Mouse (Mus musculus): ENCODE measurements at regions not wholly inside any gene's neighbourhood (a gene's known extent, or its start where the extent isn't known, plus 50 kb on each side); places are given as distances from the start of the nearest gene placed in this dataset.
A peak's percentile ranks its signal among the peaks of the same experiment; 100 is the strongest.

DNA sequence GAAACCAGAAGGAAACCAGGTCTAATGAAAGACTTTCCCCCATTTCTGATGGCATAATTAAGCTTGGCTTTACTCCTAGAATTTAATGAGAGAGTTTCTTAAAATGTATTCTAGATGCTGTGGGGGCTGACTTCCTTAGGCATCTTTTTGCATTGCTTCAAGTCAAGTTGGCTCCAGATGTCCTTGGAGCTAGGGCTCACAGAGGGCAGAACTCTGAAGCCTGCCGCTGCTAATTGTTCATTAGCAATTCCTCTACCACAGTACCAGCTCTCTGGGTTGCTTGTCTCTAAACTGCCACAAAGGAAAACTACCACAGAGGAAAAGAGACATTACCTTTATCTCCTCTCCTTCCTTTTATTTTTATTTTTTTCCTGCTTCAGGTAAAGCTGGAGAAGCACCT is 175.9 kb upstream of the Ttc29 start:
- Histone ChIP-seq H3K4me3 (ENCODE audit: insufficient read depth, low read depth, low read length) (no peak overlapping the region), H3K27ac (ENCODE audit: insufficient read depth, low read depth, low read length) (no peak overlapping the region; the same call in 1 of the 2 replicates), H3K4me1 (ENCODE audit: control insufficient read depth, insufficient read depth, low read length) (no peaks in the 10 kb centered on the region)
- TF ChIP-seq POLR2A (IDR thresholded peaks at IDR 0.05; ENCODE audit: insufficient read depth, low read depth, low read length) (no peak), CTCF (IDR thresholded peaks at IDR 0.05; ENCODE audit: insufficient read depth, low read depth, low read length) (no peak)
- WGBS: 12% methylated on average over 1 of the region's 1 CpGs

DNA sequence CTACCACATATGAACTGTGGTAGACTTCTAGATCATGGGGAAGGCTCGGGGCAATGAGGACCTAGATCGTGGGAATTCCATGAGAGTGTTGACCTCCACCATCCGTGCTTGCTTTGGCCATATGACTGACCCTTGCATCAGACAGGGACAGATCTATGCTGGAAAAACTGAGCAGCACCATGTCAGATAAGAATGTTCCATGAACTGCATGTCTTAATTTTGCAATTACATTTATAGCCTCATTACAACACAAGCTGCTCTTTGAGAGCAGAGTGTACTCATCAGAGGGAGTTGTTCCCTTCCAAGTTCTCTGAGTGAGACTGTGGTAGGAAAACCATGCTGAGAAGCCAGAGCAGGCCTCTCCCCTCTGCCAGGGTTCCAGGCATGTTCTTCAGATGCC is 166.4 kb upstream of the Ttc29 start:
- Histone ChIP-seq H3K4me1 (ENCODE audit: control insufficient read depth, insufficient read depth, low read length) (no peaks in the 10 kb centered on the region), H3K4me3 (ENCODE audit: insufficient read depth, low read depth, low read length) (no peak overlapping the region), H3K27ac (ENCODE audit: insufficient read depth, low read depth, low read length) (no peak overlapping the region)
- TF ChIP-seq POLR2A (IDR thresholded peaks at IDR 0.05; ENCODE audit: insufficient read depth, low read depth, low read length): no peak
- TF ChIP-seq CTCF (IDR thresholded peaks at IDR 0.05; ENCODE audit: insufficient read depth, low read depth, low read length): no peak
- 96% methylated on average over 3 of the region's 3 CpGs for WGBS

DNA sequence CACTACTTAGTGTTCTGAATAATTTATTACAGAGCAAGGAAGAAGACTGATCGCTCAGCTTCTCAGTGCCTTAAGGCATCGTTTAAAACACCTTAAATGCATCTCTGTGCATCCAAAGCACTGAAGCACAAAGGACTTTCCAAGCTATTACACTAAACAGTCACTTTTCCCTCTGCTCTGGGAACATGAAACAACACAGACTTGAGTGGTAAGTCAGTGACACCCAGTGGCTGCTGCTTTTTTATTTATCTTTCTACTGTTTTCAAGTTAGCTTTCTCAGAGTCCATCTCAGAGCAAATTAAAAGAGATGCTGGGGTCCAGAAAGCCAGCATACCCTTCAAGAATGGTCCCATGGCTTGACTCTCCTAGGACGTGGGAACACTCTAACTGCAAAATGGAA is 162.3 kb upstream of the Ttc29 start:
- no peak overlapping the region for H3K4me3 ChIP-seq (ENCODE audit: insufficient read depth, low read depth, low read length)
- H3K4me1 ChIP-seq (ENCODE audit: control insufficient read depth, insufficient read depth, low read length): no peaks in the 10 kb centered on the region
- 77% methylated on average over 3 of the region's 3 CpGs for WGBS
- TF ChIP-seq POLR2A (IDR thresholded peaks at IDR 0.05; ENCODE audit: insufficient read depth, low read depth, low read length) (no peak), CTCF (IDR thresholded peaks at IDR 0.05; ENCODE audit: insufficient read depth, low read depth, low read length) (no peak)
- no peak overlapping the region for H3K27ac ChIP-seq (ENCODE audit: insufficient read depth, low read depth, low read length)

DNA sequence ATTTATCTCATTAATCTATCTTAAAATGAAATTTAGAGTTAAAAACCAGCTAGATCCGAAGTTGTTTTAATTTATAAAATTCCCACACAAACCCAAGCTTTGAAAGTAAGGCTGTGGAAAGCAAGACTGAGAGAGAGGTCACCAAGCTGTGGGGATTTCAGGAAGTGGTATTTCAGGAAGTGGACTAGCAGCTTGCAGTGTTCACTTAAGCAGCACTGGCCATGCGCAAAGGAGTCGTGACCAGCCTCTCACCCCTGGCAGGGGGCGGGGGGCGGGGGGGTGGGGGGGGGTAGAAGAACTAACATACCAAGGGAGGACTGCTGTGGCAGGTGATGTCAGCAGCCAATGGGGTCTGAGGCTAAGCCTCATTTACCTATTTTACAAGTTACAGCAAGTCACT is 158.7 kb upstream of the Ttc29 start:
- 31% methylated on average over 5 of the region's 5 CpGs for WGBS
- H3K4me3 ChIP-seq (ENCODE audit: insufficient read depth, low read depth, low read length): no peak overlapping the region

DNA sequence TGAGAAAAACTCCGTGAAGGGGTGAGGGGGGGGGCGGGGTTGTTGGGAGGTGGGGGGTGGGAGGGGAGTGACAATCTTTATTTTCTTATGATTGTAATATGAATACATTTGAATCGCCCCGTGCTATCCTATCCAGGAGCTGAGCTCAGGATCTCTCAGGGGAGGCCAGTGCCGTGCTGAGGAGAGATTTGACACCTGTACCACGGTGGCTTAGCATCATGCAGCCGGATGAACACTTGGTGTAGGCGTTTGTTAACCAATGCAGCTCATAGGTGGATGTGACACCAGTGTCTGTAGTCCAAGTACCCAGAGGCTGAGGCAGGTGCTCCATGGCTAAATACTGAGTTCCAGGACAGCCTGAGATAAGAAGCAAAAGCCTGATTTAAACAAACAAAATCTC is 158.2 kb upstream of the Ttc29 start:
- WGBS: 23% methylated on average over 8 of the region's 8 CpGs
- Histone ChIP-seq H3K4me1 (ENCODE audit: control insufficient read depth, insufficient read depth, low read length) (no peaks in the 10 kb centered on the region), H3K4me3 (ENCODE audit: insufficient read depth, low read depth, low read length) (no peak overlapping the region), H3K27ac (ENCODE audit: insufficient read depth, low read depth, low read length) (no peak overlapping the region)
- no peak for TF ChIP-seq CTCF (IDR thresholded peaks at IDR 0.05; ENCODE audit: insufficient read depth, low read depth, low read length)
- TF ChIP-seq POLR2A (IDR thresholded peaks at IDR 0.05; ENCODE audit: insufficient read depth, low read depth, low read length): no peak

More for the DNA sequence above, 158.7 kb upstream of the Ttc29 start:
- Histone ChIP-seq H3K27ac (ENCODE audit: insufficient read depth, low read depth, low read length) (no peak overlapping the region), H3K4me1 (ENCODE audit: control insufficient read depth, insufficient read depth, low read length) (no peaks in the 10 kb centered on the region)
- TF ChIP-seq POLR2A (IDR thresholded peaks at IDR 0.05; ENCODE audit: insufficient read depth, low read depth, low read length): no peak

DNA sequence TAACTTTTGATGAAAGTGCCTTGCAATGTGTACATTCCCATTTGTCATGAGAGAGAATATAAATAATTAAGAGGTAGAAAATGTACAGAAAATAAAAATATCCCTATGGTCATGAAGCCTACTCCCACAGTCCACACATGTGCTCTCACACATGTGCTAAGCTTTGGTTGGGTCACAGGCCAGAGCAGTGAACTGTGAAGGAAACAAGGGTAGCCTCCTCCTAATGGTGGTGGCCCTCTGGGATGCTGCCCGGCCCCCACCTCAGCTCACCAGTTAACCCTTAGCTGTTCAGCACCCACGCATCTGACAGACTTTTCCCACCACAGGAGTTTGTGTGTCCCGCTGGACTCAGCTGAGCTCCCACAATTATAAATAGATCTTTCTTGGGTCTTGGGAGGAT is 157.6 kb upstream of the Ttc29 start:
- TF ChIP-seq POLR2A (IDR thresholded peaks at IDR 0.05; ENCODE audit: insufficient read depth, low read depth, low read length): no peak
- no peak for TF ChIP-seq CTCF (IDR thresholded peaks at IDR 0.05; ENCODE audit: insufficient read depth, low read depth, low read length)
- WGBS: 77% methylated on average over 3 of the region's 3 CpGs
- Histone ChIP-seq H3K27ac (ENCODE audit: insufficient read depth, low read depth, low read length) (no peak overlapping the region), H3K4me1 (ENCODE audit: control insufficient read depth, insufficient read depth, low read length) (no peaks in the 10 kb centered on the region), H3K4me3 (ENCODE audit: insufficient read depth, low read depth, low read length) (no peak overlapping the region)

DNA sequence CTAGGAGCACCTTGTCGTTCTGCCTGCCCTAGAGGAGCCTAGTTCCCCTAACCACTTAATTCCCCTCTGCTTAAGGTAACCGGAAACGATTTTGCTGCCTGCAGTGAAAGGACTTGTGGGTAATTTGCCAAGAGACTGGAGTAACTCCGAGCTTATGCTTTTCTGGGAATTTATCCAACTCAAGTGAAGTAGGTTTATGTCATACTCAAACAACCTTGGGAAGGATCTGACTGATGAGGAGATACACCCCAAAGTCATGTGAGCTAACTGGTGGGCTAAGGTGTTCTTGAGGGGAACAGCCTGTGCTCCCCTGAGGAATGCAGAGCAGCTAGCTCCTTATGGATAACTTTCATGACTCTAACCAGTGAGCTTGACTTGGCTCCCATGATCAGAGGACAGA is 155.7 kb upstream of the Ttc29 start:
- TF ChIP-seq CTCF (IDR thresholded peaks at IDR 0.05; ENCODE audit: insufficient read depth, low read depth, low read length) (no peak), POLR2A (IDR thresholded peaks at IDR 0.05; ENCODE audit: insufficient read depth, low read depth, low read length) (no peak)
- no peak overlapping the region for H3K4me3 ChIP-seq (ENCODE audit: insufficient read depth, low read depth, low read length)
- H3K27ac ChIP-seq (ENCODE audit: insufficient read depth, low read depth, low read length): no peak overlapping the region
- 47% methylated on average over 4 of the region's 4 CpGs for WGBS
- no peaks in the 10 kb centered on the region for H3K4me1 ChIP-seq (ENCODE audit: control insufficient read depth, insufficient read depth, low read length)

DNA sequence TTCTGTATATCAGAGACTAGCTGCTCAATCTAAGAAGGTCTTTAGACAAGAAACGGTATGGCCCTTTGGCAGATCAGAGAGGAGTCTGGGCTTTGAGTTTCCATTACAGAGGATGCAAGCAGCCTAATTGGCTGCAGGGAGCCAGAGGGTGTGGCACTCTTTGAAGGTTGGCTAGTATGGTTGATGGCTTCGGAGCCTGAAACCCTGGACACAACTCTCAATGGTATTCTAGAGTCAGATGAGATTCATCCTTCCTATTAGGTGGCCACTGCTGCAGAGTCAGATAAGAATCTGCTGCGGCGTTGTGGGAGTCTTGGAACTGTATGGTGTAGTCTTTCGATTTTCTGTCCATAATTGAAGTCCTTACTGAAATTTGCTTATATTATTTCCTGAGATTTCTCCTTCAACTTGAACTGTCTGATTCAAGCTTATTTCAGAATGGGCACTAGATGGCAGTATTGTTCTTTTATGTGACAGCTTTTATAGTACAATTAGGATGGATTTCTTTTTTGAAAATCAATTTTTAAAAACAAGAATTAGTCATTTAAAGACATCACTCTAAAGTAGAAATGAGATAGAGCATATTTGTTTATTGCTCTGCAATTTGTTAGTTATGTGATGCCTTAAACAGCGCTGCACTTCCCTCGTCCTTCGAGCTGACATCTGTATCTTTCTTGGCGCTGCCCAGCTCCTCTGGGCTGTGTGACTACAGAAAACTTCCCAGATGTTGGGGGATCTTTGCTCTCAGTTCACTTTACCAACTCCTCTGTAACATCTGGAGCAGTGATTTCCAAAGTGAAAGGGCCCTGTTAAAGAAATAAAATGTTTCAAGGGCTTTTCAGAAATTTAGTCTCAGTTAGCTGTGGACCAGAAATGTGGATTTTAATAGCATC is 151.0 kb upstream of the Ttc29 start:
- no peak for TF ChIP-seq CTCF (IDR thresholded peaks at IDR 0.05; ENCODE audit: insufficient read depth, low read depth, low read length)
- no peak for TF ChIP-seq POLR2A (IDR thresholded peaks at IDR 0.05; ENCODE audit: insufficient read depth, low read depth, low read length)
- H3K4me3 ChIP-seq (ENCODE audit: insufficient read depth, low read depth, low read length): no peak overlapping the region
- 53% methylated on average over 9 of the region's 9 CpGs for WGBS
- H3K4me1 ChIP-seq (ENCODE audit: control insufficient read depth, insufficient read depth, low read length): peaks cover 3% of the 10 kb centered on the region; the same call in 1 of the 2 replicates
- H3K27ac ChIP-seq (ENCODE audit: insufficient read depth, low read depth, low read length): no peak overlapping the region

DNA sequence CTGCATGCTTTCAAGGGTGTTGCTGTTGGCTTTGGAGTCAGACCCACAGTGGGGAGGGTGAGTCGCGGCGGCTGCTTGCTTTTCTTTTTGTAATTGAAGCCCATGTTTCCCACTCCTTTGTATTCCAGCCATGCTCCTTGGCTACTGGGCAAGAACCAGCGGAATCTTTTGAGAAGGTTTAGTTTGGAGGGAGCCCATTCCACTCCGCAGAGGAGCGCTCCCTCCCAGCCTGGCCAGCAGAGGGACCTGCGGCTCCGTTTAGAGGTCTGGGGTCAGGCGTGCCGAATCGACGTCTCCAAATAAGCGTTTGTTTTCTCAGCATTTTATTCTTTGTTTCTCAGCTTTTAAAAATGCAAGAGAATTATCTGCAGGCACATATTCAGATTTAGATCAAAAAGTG is 149.6 kb upstream of the Ttc29 start:
- WGBS: 5% methylated on average over 13 of the region's 13 CpGs
- peaks cover 3% of the 10 kb centered on the region; the same call in 1 of the 2 replicates for H3K4me1 ChIP-seq (ENCODE audit: control insufficient read depth, insufficient read depth, low read length)
- no peak for TF ChIP-seq POLR2A (IDR thresholded peaks at IDR 0.05; ENCODE audit: insufficient read depth, low read depth, low read length)
- TF ChIP-seq CTCF (IDR thresholded peaks at IDR 0.05; ENCODE audit: insufficient read depth, low read depth, low read length): 0 out of 2 replicates have a peak, but pooled peaks have one; percentile 11

More for the DNA sequence above, 149.6 kb upstream of the Ttc29 start:
- Histone ChIP-seq H3K4me3 (ENCODE audit: insufficient read depth, low read depth, low read length) (no peak overlapping the region), H3K27ac (ENCODE audit: insufficient read depth, low read depth, low read length) (no peak overlapping the region)

Measured in olfactory bulb, adult 2 months (tissue).